Mouse (Mus musculus): ENCODE measurements at regions not wholly inside any gene's neighbourhood (a gene's known extent, or its start where the extent isn't known, plus 50 kb on each side); places are given as distances from the start of the nearest gene placed in this dataset.

GRCm38 (mm10) chr6:15638548-15638947 is 81.9 kb upstream of the Mdfic start:
- TF ChIP-seq CTCF (IDR thresholded peaks at IDR 0.05; ENCODE audit: low read depth) (no peak), EP300 (IDR thresholded peaks at IDR 0.05; ENCODE audit: low read depth) (no peak)
- Histone ChIP-seq H3K4me1 (replicated peaks; ENCODE audit: control insufficient read depth in 2 of 2, insufficient read depth in 2 of 2, low read length in 1 of 2) (no peaks in the 10 kb centered on the region), H3K36me3 (replicated peaks; ENCODE audit: control insufficient read depth, insufficient read depth, low read depth) (no peaks in the 10 kb centered on the region), H3K9ac (replicated peaks) (no peak overlapping the region), H3K9me3 (ENCODE audit: control insufficient read depth, low read length) (no peaks in the 10 kb centered on the region), H3K27me3 (ENCODE audit: control insufficient read depth, insufficient read depth, low read length) (no peaks in the 10 kb centered on the region), H3K4me2 (ENCODE audit: low read depth) (no peak overlapping the region), H3K4me3 (ENCODE audit: insufficient read depth in 1 of 2, low read depth in 2 of 2, low read length in 2 of 2) (no peak overlapping the region), H3K27ac (no peak overlapping the region)
- DNase-seq (ENCODE audit: low read depth in 3 of 3, low spot score in 3 of 3) (no peak), ATAC-seq (ENCODE audit: insufficient read depth) (no peak)
- 74% methylated on average over 14 of the region's 14 CpGs for WGBS (ENCODE audit: insufficient replicate concordance)

- no peak for ATAC-seq (ENCODE audit: insufficient read depth)
- 36% methylated on average over 4 of the region's 4 CpGs for WGBS (ENCODE audit: insufficient replicate concordance)
Observed at GRCm38 (mm10) chr6:15639378-15639777, 81.1 kb upstream of the Mdfic start.

GRCm38 (mm10) chr6:15639809-15640479 is 80.5 kb upstream of the Mdfic start:
- Histone ChIP-seq H3K4me1 (replicated peaks; ENCODE audit: control insufficient read depth in 2 of 2, insufficient read depth in 2 of 2, low read length in 1 of 2) (no peaks in the 10 kb centered on the region), H3K9me3 (ENCODE audit: control insufficient read depth, low read length) (no peaks in the 10 kb centered on the region), H3K27me3 (ENCODE audit: control insufficient read depth, insufficient read depth, low read length) (no peaks in the 10 kb centered on the region), H3K27ac (no peak overlapping the region), H3K9ac (replicated peaks) (no peak overlapping the region), H3K36me3 (replicated peaks; ENCODE audit: control insufficient read depth, insufficient read depth, low read depth) (no peaks in the 10 kb centered on the region), H3K4me2 (ENCODE audit: low read depth) (no peak overlapping the region), H3K4me3 (ENCODE audit: insufficient read depth in 1 of 2, low read depth in 2 of 2, low read length in 2 of 2) (no peak overlapping the region)
- DNase-seq (ENCODE audit: low read depth in 3 of 3, low spot score in 3 of 3) (no peak), ATAC-seq (ENCODE audit: insufficient read depth) (no peak)
- no peak for TF ChIP-seq CTCF (IDR thresholded peaks at IDR 0.05; ENCODE audit: low read depth)
- TF ChIP-seq EP300 (IDR thresholded peaks at IDR 0.05; ENCODE audit: low read depth): no peak
- 29% methylated on average over 5 of the region's 5 CpGs for WGBS (ENCODE audit: insufficient replicate concordance)

More at GRCm38 (mm10) chr6:15639378-15639777, 81.1 kb upstream of the Mdfic start:
- Histone ChIP-seq H3K4me1 (replicated peaks; ENCODE audit: control insufficient read depth in 2 of 2, insufficient read depth in 2 of 2, low read length in 1 of 2) (no peaks in the 10 kb centered on the region), H3K27me3 (ENCODE audit: control insufficient read depth, insufficient read depth, low read length) (no peaks in the 10 kb centered on the region), H3K36me3 (replicated peaks; ENCODE audit: control insufficient read depth, insufficient read depth, low read depth) (no peaks in the 10 kb centered on the region), H3K4me3 (ENCODE audit: insufficient read depth in 1 of 2, low read depth in 2 of 2, low read length in 2 of 2) (no peak overlapping the region), H3K9ac (replicated peaks) (no peak overlapping the region), H3K9me3 (ENCODE audit: control insufficient read depth, low read length) (no peaks in the 10 kb centered on the region), H3K27ac (no peak overlapping the region), H3K4me2 (ENCODE audit: low read depth) (no peak overlapping the region)
- no peak for TF ChIP-seq CTCF (IDR thresholded peaks at IDR 0.05; ENCODE audit: low read depth)
- TF ChIP-seq EP300 (IDR thresholded peaks at IDR 0.05; ENCODE audit: low read depth): no peak
- DNase-seq (ENCODE audit: low read depth in 3 of 3, low spot score in 3 of 3): no peak

GRCm38 (mm10) chr6:15644311-15644710 is 76.2 kb upstream of the Mdfic start:
- ATAC-seq (ENCODE audit: insufficient read depth) (no peak), DNase-seq (ENCODE audit: low read depth in 3 of 3, low spot score in 3 of 3) (no peak)
- Histone ChIP-seq H3K27me3 (ENCODE audit: control insufficient read depth, insufficient read depth, low read length) (no peaks in the 10 kb centered on the region), H3K4me2 (ENCODE audit: low read depth) (no peak overlapping the region), H3K4me1 (replicated peaks; ENCODE audit: control insufficient read depth in 2 of 2, insufficient read depth in 2 of 2, low read length in 1 of 2) (no peaks in the 10 kb centered on the region), H3K36me3 (replicated peaks; ENCODE audit: control insufficient read depth, insufficient read depth, low read depth) (no peaks in the 10 kb centered on the region), H3K9me3 (ENCODE audit: control insufficient read depth, low read length) (no peaks in the 10 kb centered on the region), H3K9ac (replicated peaks) (no peak overlapping the region), H3K27ac (no peak overlapping the region), H3K4me3 (ENCODE audit: insufficient read depth in 1 of 2, low read depth in 2 of 2, low read length in 2 of 2) (no peak overlapping the region)
- TF ChIP-seq EP300 (IDR thresholded peaks at IDR 0.05; ENCODE audit: low read depth): no peak

GRCm38 (mm10) chr6:15647499-15647898 is 73.0 kb upstream of the Mdfic start:
- Histone ChIP-seq H3K4me1 (replicated peaks; ENCODE audit: control insufficient read depth in 2 of 2, insufficient read depth in 2 of 2, low read length in 1 of 2) (no peaks in the 10 kb centered on the region), H3K36me3 (replicated peaks; ENCODE audit: control insufficient read depth, insufficient read depth, low read depth) (no peaks in the 10 kb centered on the region), H3K27ac (no peak overlapping the region), H3K27me3 (ENCODE audit: control insufficient read depth, insufficient read depth, low read length) (no peaks in the 10 kb centered on the region), H3K9me3 (ENCODE audit: control insufficient read depth, low read length) (no peaks in the 10 kb centered on the region), H3K4me2 (ENCODE audit: low read depth) (no peak overlapping the region), H3K4me3 (ENCODE audit: insufficient read depth in 1 of 2, low read depth in 2 of 2, low read length in 2 of 2) (no peak overlapping the region), H3K9ac (replicated peaks) (no peak overlapping the region)
- 73% methylated on average over 2 of the region's 2 CpGs for WGBS (ENCODE audit: insufficient replicate concordance)
- TF ChIP-seq CTCF (IDR thresholded peaks at IDR 0.05; ENCODE audit: low read depth) (no peak), EP300 (IDR thresholded peaks at IDR 0.05; ENCODE audit: low read depth) (no peak)
- DNase-seq (ENCODE audit: low read depth in 3 of 3, low spot score in 3 of 3) (no peak), ATAC-seq (ENCODE audit: insufficient read depth) (no peak)

Data from liver, embryonic 14.5 days (tissue).